Mouse (Mus musculus): ENCODE data around the gene Fut4.

- no peak for TF ChIP-seq ZNF384 (IDR thresholded peaks at IDR 0.05; ENCODE audit: low read depth, low read length)
- peak; percentile 42; the same call in 1 of the 2 replicates for TF ChIP-seq ZC3H11A (IDR thresholded peaks at IDR 0.05; ENCODE audit: borderline replicate concordance, low read depth, low read length)
- no peak for TF ChIP-seq MAFK (IDR thresholded peaks at IDR 0.05; ENCODE audit: insufficient read depth, low read depth, low read length)
- TF ChIP-seq HCFC1 (IDR thresholded peaks at IDR 0.05; ENCODE audit: borderline replicate concordance, insufficient read depth, low read length), result no peak
- no peak for TF ChIP-seq CHD2 (IDR thresholded peaks at IDR 0.05; ENCODE audit: low read depth, low read length)
Measured at GRCm38 (mm10) chr9:14764765-14765164, 12.6 kb upstream of the Fut4 start.
